Mouse (Mus musculus) lung, adult 2 months (tissue): Measurements from ENCODE around the gene Car4. TPM values are rescaled to one million over a fixed set of nuclear protein-coding genes. Genes with fewer than 3 reads are reported as not detected.

ENCODE experiments used
- DNase-seq: peaks from one replicate; pipeline ENCODE4 v3.0.0; 2022
- H3K4me1 ChIP-seq: fragments of 200-500 bp; 2 replicates; pipeline ENCODE4 v1.6.1; 2011; ENCODE audit warnings: low read length; ENCODE audit not compliant: control insufficient read depth, insufficient read depth
- H3K4me3 ChIP-seq: fragments of 200-500 bp; replicated peaks from 2 replicates; pipeline ENCODE3; 2011; ENCODE audit warnings: low read depth, mild to moderate bottlenecking, control low read depth, low read length; ENCODE audit errors: extremely low read depth
- CTCF ChIP-seq: fragments of 200-500 bp; IDR thresholded peaks from 2 replicates; pipeline ENCODE4 v1.5.1; 2011; ENCODE audit warnings: mild to moderate bottlenecking, low read length, control low read depth; ENCODE audit not compliant: insufficient read depth
- POLR2A ChIP-seq: fragments of 200-500 bp; IDR thresholded peaks from 2 replicates; pipeline ENCODE4 v1.6.1; 2011; ENCODE audit warnings: low read depth, mild to moderate bottlenecking, control low read depth, low read length, borderline replicate concordance; ENCODE audit errors: extremely low read depth
- WGBS: fragments of 180-500 bp; shearing (Covaris S2); methylation state at CpG from one replicate; pipeline ENCODE4 v1.1.7; 2018; 5-methylcytosine and 5-hydroxymethylcytosine counted together
- polyA plus RNA-seq: library from polyadenylated mRNA; depleted of rRNA; stranded (reverse); fragments of >200 nt; gene quantifications from 2 replicates; pipeline ENCODE4 v1.2.3, GENCODE M21; 2012

Gene Car4
- polyA plus RNA-seq, 1 experiment = 190 TPM

DNA sequence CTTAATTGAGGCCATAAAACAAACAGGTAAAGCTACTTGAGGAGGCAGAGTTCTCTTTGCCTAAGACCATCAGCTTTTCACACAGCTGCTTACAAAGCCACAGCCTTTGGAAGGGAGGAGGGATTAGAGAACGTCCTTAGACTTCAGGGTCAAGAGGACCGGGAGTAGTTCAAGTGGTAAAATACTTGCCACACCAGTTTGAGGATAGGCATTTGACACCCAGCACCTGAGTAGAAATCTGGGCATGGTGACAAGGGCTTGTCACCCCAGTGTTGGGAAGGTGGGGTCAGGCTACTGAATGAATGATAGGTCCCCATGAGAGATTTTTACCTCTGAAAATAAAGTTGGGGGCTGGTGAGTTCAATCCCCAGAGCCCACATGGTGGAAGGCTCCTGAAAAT lies 5.0 kb upstream of the Car4 start:
- Histone ChIP-seq H3K4me1 (no peaks in the 10 kb centered on the region; the same call in 1 of the 2 replicates), H3K4me3 (no peak overlapping the region)
- 49% methylated on average over 2 of the region's 2 CpGs for WGBS
- TF ChIP-seq CTCF = no peak
- TF ChIP-seq POLR2A = no peak
- peak; percentile 39 for DNase-seq

DNA sequence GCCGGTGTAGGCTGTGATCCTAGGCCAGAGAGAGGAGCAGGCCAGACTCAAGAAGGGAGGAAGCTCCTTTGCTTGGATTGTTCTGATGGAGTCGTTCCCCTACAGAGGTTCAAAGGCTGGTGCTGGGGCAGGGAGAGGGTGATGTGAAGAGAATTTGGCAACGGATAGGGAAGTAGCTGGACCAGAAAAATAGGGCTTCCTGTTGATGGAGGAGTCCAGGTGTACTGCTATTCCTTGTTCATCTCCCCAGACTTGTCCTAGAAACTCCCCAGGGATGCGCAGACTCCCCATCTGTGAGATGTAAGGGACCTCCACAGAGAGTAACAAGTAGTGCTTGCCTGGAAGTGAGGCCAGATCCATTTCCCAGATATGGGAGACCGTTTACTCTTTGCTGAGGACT lies 1.2 kb upstream of the Car4 start:
- Histone ChIP-seq H3K4me3 (no peak overlapping the region), H3K4me1 (peaks cover 8% of the 10 kb centered on the region; the same call in 1 of the 2 replicates)
- TF ChIP-seq CTCF (no peak), POLR2A (no peak)
- 30% methylated on average over 5 of the region's 5 CpGs for WGBS
- no peak for DNase-seq

DNA sequence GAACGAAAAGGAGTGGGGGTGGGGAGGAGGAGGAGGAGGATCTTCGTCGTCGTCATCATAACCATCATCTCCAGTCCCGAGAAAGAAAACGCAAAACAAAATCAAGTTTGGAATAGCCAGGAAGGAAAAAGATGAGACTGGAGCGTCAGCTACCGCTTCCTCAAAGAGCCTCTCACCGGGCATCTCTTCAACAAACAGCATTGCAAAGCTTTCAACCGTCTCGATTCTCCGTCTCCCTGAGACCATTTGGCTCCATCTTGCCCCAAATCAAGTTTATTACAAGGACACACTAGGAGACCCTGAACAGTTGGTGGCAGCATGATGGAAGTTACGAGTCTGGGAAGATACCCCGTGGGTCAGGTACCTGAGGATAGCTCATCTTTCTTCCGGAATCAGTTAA lies 415 bp upstream of the Car4 start:
- 7% methylated on average over 15 of the region's 15 CpGs for WGBS
- peaks cover 8% of the 10 kb centered on the region; the same call in 1 of the 2 replicates for H3K4me1 ChIP-seq
- TF ChIP-seq CTCF (no peak), POLR2A (no peak)
- peak overlapping the region; percentile 56 for H3K4me3 ChIP-seq
- no peak for DNase-seq

DNA sequence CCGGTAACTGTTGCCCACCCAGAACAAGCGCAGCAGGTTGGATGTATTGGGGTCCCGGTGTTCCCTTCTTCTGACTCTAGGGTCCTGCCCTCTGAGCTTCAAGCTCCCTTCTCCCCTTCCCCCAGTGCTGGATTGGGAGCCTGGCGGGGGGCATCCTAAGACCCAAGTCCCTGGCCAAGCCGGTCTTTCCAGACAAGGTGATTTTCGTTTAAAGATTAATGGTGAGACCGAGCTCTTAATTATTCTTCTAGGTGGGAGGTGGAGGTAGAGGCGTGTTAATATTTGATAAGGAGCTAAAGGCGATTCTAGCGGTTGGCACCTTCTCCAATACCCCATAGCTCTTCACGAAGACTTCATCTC lies 665 bp downstream of the Car4 start:
- WGBS = 17% methylated on average over 11 of the region's 11 CpGs
- no peak for TF ChIP-seq POLR2A
- TF ChIP-seq CTCF = no peak
- peaks cover 8% of the 10 kb centered on the region; the same call in 1 of the 2 replicates for H3K4me1 ChIP-seq
- no peak for DNase-seq
- peak overlapping the region; percentile 51 for H3K4me3 ChIP-seq

DNA sequence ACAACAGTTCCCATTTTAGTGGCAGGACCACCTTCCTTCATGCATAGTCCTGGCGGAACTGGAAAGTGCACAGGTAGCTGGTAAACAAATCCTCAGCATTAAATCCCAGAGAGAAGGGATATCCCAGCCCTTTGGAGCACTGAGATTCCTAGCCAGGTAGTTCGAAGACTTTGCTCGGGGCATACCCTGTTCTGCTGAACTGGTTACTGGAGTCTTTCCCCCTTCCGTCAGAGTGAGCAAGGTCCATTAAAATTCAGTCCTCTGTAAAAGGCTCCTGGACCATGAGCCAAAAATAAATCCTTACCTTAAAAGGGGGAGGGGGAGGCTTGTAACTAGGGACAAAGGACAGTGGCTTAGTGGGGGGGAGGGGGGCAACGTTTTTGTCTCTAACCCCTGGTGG lies 1.6 kb downstream of the Car4 start:
- H3K4me3 ChIP-seq = peak overlapping the region; percentile 53

DNA sequence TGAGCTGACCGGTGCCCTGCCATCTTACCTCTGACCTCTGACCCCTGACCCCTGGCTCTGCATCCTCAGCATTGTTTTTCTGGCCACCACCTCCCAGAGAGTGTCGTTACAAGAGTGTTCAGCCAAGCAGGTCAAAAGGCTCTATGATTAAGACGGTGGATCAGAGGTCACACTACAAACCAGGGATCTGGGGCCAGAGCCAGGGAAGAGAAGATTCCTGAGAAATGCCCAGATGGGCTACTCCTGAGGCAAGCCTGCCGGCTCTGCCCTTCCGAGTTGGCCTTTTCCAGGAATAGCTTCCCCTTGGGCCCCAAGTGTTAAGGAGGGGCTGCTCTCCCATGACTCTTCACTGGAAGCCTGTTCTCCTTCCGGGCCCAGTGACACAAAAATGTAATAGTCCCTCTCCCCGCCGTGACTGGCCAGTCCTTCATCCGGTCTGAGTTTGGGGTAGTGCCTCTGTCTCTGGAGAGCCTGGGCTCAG lies 2.2 kb downstream of the Car4 start:
- TF ChIP-seq CTCF (no peak), POLR2A (peak; percentile 24; the same call in 1 of the 2 replicates)
- 5% methylated on average over 9 of the region's 9 CpGs for WGBS
- H3K4me3 ChIP-seq = peak overlapping the region; percentile 19
- peaks cover 8% of the 10 kb centered on the region; the same call in 1 of the 2 replicates for H3K4me1 ChIP-seq
- no peak for DNase-seq

More for the DNA sequence above, 1.6 kb downstream of the Car4 start:
- TF ChIP-seq CTCF (no peak), POLR2A (no peak)
- peaks cover 8% of the 10 kb centered on the region; the same call in 1 of the 2 replicates for H3K4me1 ChIP-seq
- DNase-seq = no peak
- 48% methylated on average over 5 of the region's 5 CpGs for WGBS

DNA sequence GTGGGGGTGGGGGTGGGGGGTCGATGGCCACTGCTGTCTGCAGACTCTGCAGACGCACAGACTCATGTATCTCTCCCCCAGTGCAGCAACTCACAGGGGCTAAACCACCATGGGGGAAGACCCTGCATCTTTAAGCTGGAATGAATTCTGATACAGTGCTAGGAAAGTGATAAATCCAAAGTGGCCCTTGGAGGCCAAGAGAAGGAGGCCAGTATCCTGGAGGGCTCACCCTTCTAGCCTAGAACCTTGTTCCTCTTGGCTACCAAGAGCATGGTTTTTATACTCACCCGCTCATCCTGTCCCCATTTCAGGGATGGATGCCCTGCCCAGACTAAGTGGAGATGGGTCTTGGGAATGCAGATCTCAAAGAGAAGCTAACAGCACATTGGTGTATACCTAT lies 2.7 kb downstream of the Car4 start:
- DNase-seq = no peak
- 44% methylated on average over 3 of the region's 3 CpGs for WGBS
- TF ChIP-seq POLR2A (no peak), CTCF (no peak)
- Histone ChIP-seq H3K4me3 (no peak overlapping the region), H3K4me1 (peaks cover 8% of the 10 kb centered on the region; the same call in 1 of the 2 replicates)

DNA sequence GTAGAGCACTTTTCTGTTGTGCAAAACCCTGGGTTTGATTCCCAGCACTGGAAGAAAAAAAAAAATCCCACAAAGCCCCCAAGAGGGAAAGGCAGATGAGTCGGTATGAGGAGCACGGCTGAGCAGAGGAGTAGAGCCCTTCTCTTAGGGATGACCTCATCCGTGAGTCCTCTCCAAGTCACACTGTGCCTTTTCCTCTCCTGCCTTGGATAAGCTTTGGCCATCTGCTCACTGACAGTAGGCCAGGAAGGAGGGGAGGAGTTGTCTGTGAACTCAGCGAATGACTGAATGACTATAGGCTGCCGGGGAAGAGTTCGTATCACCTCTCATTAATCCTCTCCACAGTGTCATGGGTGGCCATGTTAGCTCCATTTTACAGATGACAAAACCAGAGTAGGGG lies 3.2 kb downstream of the Car4 start:
- TF ChIP-seq POLR2A = peak; percentile 30; the same call in 1 of the 2 replicates
- no peak for TF ChIP-seq CTCF
- peaks cover 8% of the 10 kb centered on the region; the same call in 1 of the 2 replicates for H3K4me1 ChIP-seq
- DNase-seq = no peak
- no peak overlapping the region for H3K4me3 ChIP-seq
- WGBS = 48% methylated on average over 6 of the region's 6 CpGs

DNA sequence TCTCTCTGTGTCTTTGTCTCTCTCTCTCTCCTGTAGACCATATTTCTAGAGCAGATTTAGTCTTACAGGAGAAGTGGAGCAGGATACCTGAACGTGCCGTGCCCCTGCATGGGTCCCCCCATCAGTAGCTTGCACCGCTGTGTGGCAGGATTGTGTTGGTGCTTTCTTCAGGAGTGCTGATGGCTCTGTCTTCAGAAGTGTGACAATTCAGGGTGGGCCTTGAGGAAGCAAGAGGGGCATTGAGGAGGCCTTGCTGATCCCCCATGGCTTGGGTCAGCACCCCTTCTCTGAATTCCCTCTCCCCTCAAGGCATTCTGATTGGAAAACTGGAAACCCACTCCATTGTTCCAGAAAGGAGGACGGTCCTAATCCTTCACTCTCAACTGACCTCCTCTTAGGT lies 4.0 kb downstream of the Car4 start:
- DNase-seq = no peak
- TF ChIP-seq CTCF (no peak), POLR2A (no peak)
- WGBS = 83% methylated on average over 4 of the region's 4 CpGs
- H3K4me1 ChIP-seq = peaks cover 11% of the 10 kb centered on the region; the same call in 1 of the 2 replicates
- H3K4me3 ChIP-seq = no peak overlapping the region

DNA sequence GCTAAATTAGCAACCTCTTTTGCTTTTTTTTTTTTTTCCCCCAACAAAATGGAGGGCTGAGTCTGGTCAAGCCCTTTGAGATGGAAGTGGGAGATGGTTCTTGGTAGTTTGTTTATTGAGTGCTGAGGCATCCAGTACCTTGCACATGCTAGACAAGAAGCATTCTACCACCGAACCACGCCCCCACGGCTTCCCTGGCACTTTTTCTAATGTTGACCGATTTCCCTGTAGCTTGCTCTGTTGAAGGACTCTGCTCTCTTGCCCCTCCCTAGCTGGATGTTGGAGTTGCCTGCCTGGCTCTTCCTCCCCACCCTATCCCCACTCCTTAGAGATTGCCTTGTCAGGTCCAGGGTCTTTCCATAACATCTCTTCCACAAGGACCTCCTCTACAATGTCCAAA lies 5.0 kb downstream of the Car4 start:
- TF ChIP-seq CTCF (no peak), POLR2A (no peak)
- Histone ChIP-seq H3K4me3 (no peak overlapping the region), H3K4me1 (peaks cover 13% of the 10 kb centered on the region; the same call in 1 of the 2 replicates)
- no peak for DNase-seq
- WGBS = 72% methylated on average over 4 of the region's 4 CpGs

DNA sequence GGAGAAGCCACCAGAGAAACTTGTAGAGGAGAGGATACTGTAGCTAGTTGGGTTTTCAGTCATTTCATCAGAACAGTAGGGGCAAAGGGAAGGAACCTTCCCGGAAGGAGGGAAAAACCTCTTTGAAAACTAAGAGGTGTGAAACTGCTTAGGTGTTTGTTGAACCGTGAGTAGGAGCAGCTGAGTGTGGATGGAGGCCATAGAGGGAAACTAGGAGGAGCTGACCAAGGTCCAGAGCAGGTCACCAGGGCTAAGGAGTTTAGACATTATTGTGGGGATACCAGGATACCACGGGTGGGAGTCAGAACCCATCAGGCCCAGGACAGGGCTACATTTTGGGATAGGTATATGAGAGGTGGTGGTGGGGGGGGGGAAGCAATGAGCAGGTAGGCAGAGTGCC lies 6.0 kb downstream of the Car4 start:
- TF ChIP-seq POLR2A (no peak), CTCF (no peak)
- H3K4me3 ChIP-seq = no peak overlapping the region
- DNase-seq = no peak
- peaks cover 17% of the 10 kb centered on the region for H3K4me1 ChIP-seq
- 81% methylated on average over 3 of the region's 3 CpGs for WGBS
